Mouse (Mus musculus): ENCODE results near the gene Scn10a. TPM values are rescaled to one million over a fixed set of nuclear protein-coding genes. Genes with fewer than 3 reads are reported as not detected.

The Scn10a gene
- total RNA-seq, 1 experiment from 2014 or later = not detected

DNA sequence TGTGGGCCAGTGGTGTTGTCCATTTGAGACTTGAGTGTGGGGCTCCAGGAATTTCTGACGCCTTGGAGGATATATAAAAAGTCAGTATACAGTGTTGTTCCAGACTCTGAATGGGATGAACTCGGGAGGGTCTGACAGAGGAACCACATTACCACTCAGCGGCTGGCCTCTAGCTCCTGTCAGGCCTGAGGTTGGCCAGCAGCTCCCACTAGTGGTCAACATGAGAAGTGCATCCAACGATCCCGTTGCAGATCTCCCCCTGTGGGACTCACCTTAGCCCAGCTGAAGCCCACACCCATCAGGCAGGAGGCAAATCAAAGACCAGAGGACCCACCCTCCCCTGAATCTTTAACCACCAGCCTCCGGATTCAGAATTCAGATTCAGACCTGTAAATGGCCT, 138.5 kb downstream of the Scn10a start:
- 0 out of 2 replicates have a peak, but pooled peaks have one; percentile 23 for ATAC-seq (ENCODE audit: extremely low read depth, insufficient number of reproducible peaks, low FRiP score, poor library complexity, severe bottlenecking)

GRCm38 (mm10) chr9:119580187-119580586, 138.9 kb downstream of the Scn10a start:
- ATAC-seq (ENCODE audit: extremely low read depth, insufficient number of reproducible peaks, low FRiP score, poor library complexity, severe bottlenecking) = no peak

GRCm38 (mm10) chr9:119578636-119579438, 140.3 kb downstream of the Scn10a start, which contains the start of gene Scn5a:
Scn5a (minus strand) TSS chr9:119579016.
- no peak for ATAC-seq (ENCODE audit: extremely low read depth, insufficient number of reproducible peaks, low FRiP score, poor library complexity, severe bottlenecking)

GRCm38 (mm10) chr9:119578311-119578635, 140.8 kb downstream of the Scn10a start:
- ATAC-seq (ENCODE audit: extremely low read depth, insufficient number of reproducible peaks, low FRiP score, poor library complexity, severe bottlenecking) = no peak

DNA sequence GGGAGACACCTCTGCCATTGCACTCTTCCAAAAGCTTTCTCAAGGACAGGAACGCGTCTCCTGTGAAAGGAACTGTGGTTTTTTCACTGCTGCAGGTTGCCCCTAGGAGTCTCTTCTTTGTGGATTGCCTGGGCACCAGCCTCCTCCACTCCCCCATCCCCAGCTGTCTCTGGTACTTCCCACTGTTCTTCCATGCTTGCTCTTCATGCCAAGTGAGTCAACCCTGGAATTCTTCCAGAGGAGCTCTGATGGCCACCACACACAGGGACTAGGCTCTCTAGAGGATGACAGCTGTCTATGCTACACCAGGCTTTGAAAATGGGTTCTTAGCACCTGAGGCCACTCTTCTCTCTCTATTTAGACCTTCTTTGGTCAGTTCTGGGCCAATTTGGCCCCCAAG, 142.1 kb downstream of the Scn10a start:
- ATAC-seq (ENCODE audit: extremely low read depth, insufficient number of reproducible peaks, low FRiP score, poor library complexity, severe bottlenecking) = no peak

DNA sequence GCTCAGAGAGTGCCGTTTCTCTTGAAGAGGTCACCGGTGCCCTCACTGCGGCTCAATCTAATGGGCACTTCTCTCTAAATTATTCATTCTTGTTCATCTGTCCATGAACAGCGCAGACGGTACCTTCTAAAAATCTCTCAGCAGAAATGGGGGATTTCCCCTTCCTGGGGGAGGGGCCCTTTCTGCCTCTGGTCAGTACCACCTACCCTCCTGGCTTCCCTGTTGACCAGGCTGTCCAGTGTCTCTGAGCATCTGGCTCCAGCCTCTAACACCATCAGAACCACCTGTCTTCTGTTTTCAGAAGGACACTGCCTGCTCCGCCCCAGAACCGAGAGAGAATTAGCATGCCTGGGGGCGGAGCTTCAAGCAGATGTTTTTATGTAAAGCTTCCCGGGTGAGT, 143.4 kb downstream of the Scn10a start:
- ATAC-seq (ENCODE audit: extremely low read depth, insufficient number of reproducible peaks, low FRiP score, poor library complexity, severe bottlenecking) = no peak

- ATAC-seq (ENCODE audit: extremely low read depth, insufficient number of reproducible peaks, low FRiP score, poor library complexity, severe bottlenecking) = no peak
Measured at GRCm38 (mm10) chr9:119574366-119574765, 144.8 kb downstream of the Scn10a start.

DNA sequence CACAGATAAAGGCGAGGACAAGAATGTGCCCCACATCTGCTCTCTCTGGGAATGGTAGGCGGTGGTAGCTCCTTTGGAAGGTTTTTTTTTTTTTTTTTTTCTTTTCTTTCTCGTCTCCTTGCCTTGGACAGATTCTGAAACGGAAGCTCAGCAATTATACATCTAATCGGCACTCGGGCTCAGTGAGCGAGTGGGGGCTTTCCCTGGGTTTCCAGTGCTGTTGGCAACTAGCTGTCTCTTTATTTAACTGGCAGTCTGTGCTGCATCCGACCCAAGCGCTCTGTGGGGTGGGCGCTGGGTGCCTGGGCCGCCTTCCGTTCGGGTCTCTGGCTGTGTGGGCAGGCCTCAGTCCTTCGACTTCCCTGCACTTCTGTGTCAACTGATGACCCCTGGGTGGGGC, 146.1 kb downstream of the Scn10a start:
- ATAC-seq (ENCODE audit: extremely low read depth, insufficient number of reproducible peaks, low FRiP score, poor library complexity, severe bottlenecking) = no peak

DNA sequence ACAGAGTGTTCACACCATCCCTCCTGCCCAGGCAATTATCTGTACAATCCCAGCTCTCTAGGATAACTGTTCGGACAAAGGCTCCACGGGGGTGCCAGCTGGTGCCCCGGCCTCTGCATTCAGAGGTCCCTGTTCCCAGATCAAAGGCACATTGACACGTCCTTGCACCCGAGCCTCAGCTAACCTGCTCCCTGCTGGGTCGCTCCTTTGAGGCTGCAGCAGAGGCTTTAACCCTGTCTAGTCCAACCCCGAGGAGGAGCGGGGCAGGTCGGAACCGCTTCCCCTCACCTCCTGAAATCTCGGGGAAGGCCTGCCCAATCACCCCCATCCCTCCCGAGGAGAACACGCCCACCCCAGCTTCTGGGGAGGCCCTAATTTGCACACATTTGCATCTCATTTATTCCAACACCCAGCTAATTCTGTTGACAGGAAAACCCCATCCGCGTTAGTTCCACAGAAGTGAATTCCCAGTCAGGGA, 147.7 kb downstream of the Scn10a start:
- ATAC-seq (ENCODE audit: extremely low read depth, insufficient number of reproducible peaks, low FRiP score, poor library complexity, severe bottlenecking) = no peak

DNA sequence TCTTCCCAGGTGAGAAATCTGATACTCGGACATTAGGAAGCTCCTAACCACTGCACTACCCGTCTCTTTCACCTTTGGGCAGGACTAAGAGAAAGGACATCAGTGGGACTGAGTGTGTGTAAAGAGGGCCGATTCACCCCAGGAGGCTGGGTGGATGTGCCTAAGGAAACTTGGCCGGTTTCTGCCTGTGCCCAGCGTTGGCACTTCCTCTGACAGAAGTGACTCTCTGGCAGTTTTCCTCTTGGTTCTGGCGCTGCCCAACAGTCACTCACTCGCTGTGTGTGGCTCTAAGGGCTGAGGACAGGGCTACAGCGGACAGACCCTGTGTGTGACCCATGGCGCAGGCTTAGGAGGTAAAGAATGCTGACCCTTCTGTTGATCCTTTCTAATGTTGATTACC, 148.5 kb downstream of the Scn10a start:
- no peak for ATAC-seq (ENCODE audit: extremely low read depth, insufficient number of reproducible peaks, low FRiP score, poor library complexity, severe bottlenecking)

GRCm38 (mm10) chr9:119568732-119569131, 150.4 kb downstream of the Scn10a start:
- no peak for ATAC-seq (ENCODE audit: extremely low read depth, insufficient number of reproducible peaks, low FRiP score, poor library complexity, severe bottlenecking)

DNA sequence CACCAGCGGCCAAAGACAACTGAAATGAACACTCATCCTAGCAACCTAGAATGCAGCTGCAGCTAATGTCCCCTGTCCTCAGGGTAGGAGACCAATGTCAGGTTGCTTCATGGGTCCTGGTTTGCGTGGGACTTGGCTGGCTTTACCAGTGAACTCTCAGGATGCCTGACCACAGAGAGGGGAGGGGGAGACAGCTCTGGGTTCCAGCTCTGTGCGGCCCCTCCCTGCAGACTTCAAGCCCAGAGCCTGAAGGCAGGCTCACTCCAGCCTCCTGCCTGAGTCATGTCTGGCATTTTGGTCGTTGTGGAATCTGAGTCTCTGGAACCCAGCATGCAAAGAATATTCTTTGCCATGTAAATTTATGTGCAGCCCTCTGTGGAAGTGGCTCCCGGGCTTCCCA, 151.3 kb downstream of the Scn10a start:
- ATAC-seq (ENCODE audit: extremely low read depth, insufficient number of reproducible peaks, low FRiP score, poor library complexity, severe bottlenecking) = no peak

GRCm38 (mm10) chr9:119566214-119566613, 152.9 kb downstream of the Scn10a start:
- no peak for ATAC-seq (ENCODE audit: extremely low read depth, insufficient number of reproducible peaks, low FRiP score, poor library complexity, severe bottlenecking)

- no peak for ATAC-seq (ENCODE audit: extremely low read depth, insufficient number of reproducible peaks, low FRiP score, poor library complexity, severe bottlenecking)
Measured at GRCm38 (mm10) chr9:119564803-119565202, 154.3 kb downstream of the Scn10a start.

DNA sequence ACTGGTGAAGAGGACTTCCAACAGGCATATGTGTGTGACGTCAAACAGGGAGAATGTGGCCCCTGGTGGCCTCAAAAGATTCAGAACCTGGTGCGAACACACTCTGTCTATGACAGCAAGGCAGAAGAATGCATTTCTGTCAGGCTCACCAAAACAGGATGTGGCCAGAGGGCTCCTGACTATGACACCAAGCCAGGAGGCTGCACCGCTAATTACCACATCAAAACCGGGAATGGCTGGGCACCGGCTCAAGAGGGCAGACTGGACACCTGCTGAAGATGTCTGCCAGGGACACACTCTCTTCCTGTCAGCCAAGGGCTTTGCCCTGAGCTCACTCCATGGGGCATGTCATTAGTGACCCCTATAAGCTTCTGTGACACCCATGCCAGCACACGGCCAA, 155.5 kb downstream of the Scn10a start:
- ATAC-seq (ENCODE audit: extremely low read depth, insufficient number of reproducible peaks, low FRiP score, poor library complexity, severe bottlenecking) = no peak

- no peak for ATAC-seq (ENCODE audit: extremely low read depth, insufficient number of reproducible peaks, low FRiP score, poor library complexity, severe bottlenecking)
Measured at GRCm38 (mm10) chr9:119562256-119562655, 156.9 kb downstream of the Scn10a start.

- ATAC-seq (ENCODE audit: extremely low read depth, insufficient number of reproducible peaks, low FRiP score, poor library complexity, severe bottlenecking) = no peak
Measured at GRCm38 (mm10) chr9:119561746-119562145, 157.4 kb downstream of the Scn10a start.

DNA sequence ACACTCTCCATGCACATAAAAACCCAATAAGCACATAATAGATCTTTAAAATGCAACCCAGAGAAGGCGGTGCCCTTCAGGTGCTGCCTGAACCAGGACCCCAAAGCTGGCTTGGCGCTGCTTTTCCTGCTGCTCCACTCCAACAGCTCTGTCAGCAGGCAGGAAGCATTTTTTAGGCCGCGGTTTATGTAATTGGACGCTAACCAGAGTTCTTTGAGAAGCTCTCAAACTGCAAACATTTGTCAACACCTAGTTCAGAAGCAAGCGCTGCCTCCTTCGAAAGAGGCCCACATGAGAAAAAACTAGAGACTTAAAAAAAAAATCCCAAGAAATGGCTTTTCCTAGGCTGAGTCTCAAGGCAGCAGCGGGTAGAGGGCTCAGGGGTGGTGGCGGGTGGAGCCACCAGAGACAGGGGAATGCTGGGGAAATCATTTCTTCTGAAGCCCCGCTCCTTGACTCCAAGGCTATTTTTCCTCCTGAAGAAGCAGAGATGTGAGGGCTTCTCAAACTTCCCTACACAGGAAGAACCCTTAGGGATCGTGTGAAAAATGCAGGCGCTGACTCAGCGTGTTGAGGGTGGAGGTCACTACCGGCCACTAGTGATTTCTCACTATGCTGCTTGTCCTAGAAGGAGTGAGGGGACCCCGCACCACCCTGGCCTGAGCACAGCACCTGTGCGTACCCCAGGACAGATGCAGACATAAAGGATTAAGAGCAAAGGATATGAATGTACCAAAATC, 159.4 kb downstream of the Scn10a start:
- no peak for ATAC-seq (ENCODE audit: extremely low read depth, insufficient number of reproducible peaks, low FRiP score, poor library complexity, severe bottlenecking)

Measured in neutrophil, adult 5-6 weeks (primary cell).